Mouse (Mus musculus) brain, embryonic 14.5 days (tissue): ENCODE results near the gene Kdm5a.

Source experiments
- CTCF ChIP-seq: fragments of 200-500 bp; IDR thresholded peaks from 2 replicates; pipeline ENCODE4 v1.5.1; 2012; ENCODE audit warnings: inconsistent platforms, mild to moderate bottlenecking, moderate library complexity, borderline replicate concordance; ENCODE audit not compliant: insufficient read depth, insufficient read length; ENCODE audit errors: extremely low read depth
- POLR2A ChIP-seq: fragments of 200-500 bp; IDR thresholded peaks from 2 replicates; pipeline ENCODE4 v1.6.1; 2012; ENCODE audit warnings: mild to moderate bottlenecking, inconsistent platforms, borderline replicate concordance; ENCODE audit not compliant: poor library complexity, insufficient read depth, insufficient read length, severe bottlenecking; ENCODE audit errors: extremely low read depth

DNA sequence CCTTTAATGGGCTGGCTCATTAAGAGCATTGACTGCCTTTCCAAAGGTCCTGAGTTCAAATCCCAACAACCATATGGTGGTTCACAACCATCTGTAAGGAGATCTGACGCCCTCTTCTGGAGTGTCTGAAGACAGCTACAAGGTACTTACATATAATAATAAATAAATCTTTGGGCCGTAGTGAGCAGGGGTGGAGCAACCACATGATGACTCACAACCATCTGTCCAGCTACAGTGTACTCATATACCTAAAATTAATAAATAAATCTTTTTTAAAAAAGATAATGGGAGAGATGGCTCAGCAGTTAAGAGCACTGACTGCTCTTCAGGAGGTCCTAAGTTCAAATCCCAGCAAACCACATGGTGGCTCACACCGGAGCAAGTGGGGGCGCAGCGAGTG is 93.8 kb downstream of the Kdm5a start:
- TF ChIP-seq CTCF (no peak), POLR2A (no peak)
